Mouse (Mus musculus) naive thymus-derived CD4-positive, alpha-beta T cell, adult 2 months (primary cell): ENCODE data around the gene Ap5m1.

Source experiments
- DNase-seq: peaks from one replicate; pipeline ENCODE4 v3.0.0-alpha.2; 2011; ENCODE audit warnings: low read depth

Ap5m1 gene

GRCm38 (mm10) chr14:49127162-49127779, 61.4 kb downstream of the Ap5m1 start:
- DNase-seq: no peak

- DNase-seq: no peak
Measured at GRCm38 (mm10) chr14:49128544-49129263, 62.8 kb downstream of the Ap5m1 start.

DNA sequence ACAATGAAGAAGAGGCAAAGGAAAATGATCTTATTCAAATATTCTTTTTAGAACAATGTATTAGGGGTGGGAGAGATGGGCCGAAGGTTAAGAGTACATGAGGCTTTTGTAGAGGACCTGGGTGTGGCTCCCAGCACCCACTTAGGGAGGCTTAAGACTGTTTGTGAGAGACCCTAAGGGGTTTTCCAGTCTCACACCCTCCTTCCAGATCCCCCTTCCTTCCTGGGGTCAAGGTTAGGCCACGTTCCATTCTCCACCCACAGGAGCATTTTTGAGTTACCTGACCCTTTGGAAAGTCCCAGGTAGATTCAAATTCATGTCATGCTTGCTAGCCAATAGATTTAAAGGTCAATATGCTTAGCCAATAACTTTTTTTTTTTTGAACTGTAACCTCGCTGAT, 66.5 kb downstream of the Ap5m1 start:
- DNase-seq: no peak

DNA sequence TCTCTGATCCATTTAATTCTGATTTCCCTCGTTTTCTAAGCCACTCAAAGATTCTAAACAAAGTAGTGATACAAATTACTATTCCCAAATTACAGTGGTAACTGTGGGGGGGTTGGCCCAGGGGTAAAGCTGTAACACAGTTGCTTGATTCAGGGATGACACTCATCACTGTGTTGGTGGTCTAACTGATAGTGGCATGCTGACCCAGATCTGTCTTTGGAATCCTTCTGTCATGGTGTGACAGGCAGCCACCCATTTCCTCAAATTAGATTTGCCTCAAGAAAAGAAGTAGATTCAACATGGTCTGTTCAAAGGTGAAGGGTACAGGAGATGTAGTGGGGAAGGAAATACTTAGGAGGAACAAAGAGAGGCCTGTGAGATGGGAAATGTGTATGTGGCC, 72.3 kb downstream of the Ap5m1 start:
- no peak for DNase-seq

DNA sequence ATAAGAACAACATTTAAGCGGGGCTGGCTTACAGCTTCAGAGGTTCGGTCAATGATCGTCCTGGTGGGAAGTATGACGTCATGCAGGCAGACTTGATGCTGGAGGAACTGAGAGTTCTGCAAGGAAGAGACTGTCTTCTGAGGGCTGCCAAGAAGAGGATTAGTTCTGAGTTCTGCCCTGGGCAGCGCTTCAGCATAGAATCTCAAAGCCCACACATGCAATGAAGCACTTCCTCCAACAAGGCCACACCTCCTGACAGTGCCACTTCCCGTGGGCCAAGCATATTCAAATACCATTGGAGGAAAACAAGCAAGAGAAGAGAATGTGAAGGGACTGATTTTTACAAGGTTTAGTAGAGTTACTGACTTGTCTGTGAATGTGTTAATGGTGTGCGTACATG, 74.9 kb downstream of the Ap5m1 start:
- no peak for DNase-seq
